Mouse (Mus musculus): ENCODE data around the gene Lpar2.

GRCm38 (mm10) chr8:69861251-69861650, 39.0 kb downstream of the Lpar2 start:
- TF ChIP-seq CTCF (IDR thresholded peaks at IDR 0.05; ENCODE audit: extremely low read depth, insufficient read depth, low read length) (no peak), POLR2A (IDR thresholded peaks at IDR 0.05; ENCODE audit: extremely low read depth, insufficient read depth, low read length) (no peak)

All from cortical plate, adult 2 months (tissue).